Mouse (Mus musculus): ENCODE data around the gene Mkln1. TPM values are rescaled to one million over a fixed set of nuclear protein-coding genes. Genes with fewer than 3 reads are reported as not detected.

Gene Mkln1
- polyA plus RNA-seq, 1 experiment: 40.7 TPM

- Histone ChIP-seq H3K4me3 (ENCODE audit: control insufficient read depth, low read depth, low read length) (no peak overlapping the region), H3K36me3 (ENCODE audit: control insufficient read depth, insufficient read depth, low read length) (no peaks in the 10 kb centered on the region), H3K27me3 (ENCODE audit: control insufficient read depth, insufficient read depth, low read length) (no peaks in the 10 kb centered on the region), H3K27ac (ENCODE audit: control insufficient read depth, insufficient read depth, low read depth, low read length) (0 out of 2 replicates have a peak overlapping the region, but pooled peaks have one; percentile 28), H3K4me1 (ENCODE audit: control insufficient read depth, insufficient read depth, low read length) (peaks cover 5% of the 10 kb centered on the region; the same call in 1 of the 2 replicates)
- no peak for TF ChIP-seq POLR2A (IDR thresholded peaks at IDR 0.05; ENCODE audit: control insufficient read depth, low read depth, low read length)
- no peak; the same call in 1 of the 2 replicates for TF ChIP-seq CTCF (IDR thresholded peaks at IDR 0.05; ENCODE audit: control insufficient read depth, insufficient read depth, insufficient replicate concordance, low read depth, low read length)
These were observed 28.7 kb upstream of the Mkln1 start for GRCm38 (mm10) chr6:31369875-31370274.

DNA sequence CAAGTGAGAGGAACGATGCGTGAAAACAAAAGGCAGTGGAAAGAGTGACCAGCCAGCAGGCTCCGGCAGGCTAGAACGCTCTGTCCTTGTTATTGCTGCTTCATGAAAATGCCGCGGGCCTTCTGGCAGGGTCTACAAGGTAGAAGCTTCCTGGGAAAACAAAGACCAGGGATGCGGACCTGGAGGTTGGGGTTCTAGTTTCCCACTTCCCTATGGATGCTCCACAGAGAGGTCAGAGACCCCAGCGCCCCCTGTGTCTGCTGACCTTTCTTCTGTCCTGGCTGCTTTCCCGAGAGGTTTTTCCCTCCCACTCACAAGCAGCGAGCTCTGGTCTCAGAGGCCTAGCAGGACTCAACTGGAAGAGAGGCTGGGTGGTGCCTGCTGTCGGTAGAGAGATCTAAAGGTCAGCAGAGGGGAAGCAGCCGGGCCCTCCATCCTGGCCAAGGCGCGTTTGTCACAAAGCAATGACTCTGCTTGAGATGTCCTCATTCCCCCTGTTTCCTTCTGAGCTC lies 27.9 kb upstream of the Mkln1 start:
- peaks cover 5% of the 10 kb centered on the region; the same call in 1 of the 2 replicates for H3K4me1 ChIP-seq (ENCODE audit: control insufficient read depth, insufficient read depth, low read length)
- no peaks in the 10 kb centered on the region for H3K36me3 ChIP-seq (ENCODE audit: control insufficient read depth, insufficient read depth, low read length)
- TF ChIP-seq CTCF (IDR thresholded peaks at IDR 0.05; ENCODE audit: control insufficient read depth, insufficient read depth, insufficient replicate concordance, low read depth, low read length) (no peak), POLR2A (IDR thresholded peaks at IDR 0.05; ENCODE audit: control insufficient read depth, low read depth, low read length) (no peak)
- no peak overlapping the region for H3K4me3 ChIP-seq (ENCODE audit: control insufficient read depth, low read depth, low read length)
- H3K27me3 ChIP-seq (ENCODE audit: control insufficient read depth, insufficient read depth, low read length): no peaks in the 10 kb centered on the region
- peak overlapping the region; percentile 18; the same call in 1 of the 2 replicates for H3K27ac ChIP-seq (ENCODE audit: control insufficient read depth, insufficient read depth, low read depth, low read length)

DNA sequence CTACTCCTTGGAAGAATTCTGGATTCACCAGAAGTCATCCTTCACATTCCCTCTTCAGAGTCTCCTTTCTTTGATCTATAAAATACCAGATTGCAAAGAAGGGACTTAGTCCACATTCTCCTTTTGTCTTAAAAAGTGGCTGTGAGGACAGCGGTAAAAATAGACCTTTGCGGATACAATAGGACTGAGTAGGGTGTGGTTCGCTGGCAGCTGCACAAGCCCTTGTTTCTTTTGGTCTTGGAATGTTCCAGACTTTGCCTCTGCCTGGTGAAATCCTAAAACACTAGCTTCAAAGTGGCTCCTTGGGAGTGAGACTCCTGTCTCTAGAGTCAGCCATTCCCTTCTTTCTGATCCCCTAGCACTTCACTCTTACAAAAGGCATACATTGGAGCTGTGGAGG lies 27.4 kb upstream of the Mkln1 start:
- Histone ChIP-seq H3K4me1 (ENCODE audit: control insufficient read depth, insufficient read depth, low read length) (peaks cover 5% of the 10 kb centered on the region; the same call in 1 of the 2 replicates), H3K36me3 (ENCODE audit: control insufficient read depth, insufficient read depth, low read length) (no peaks in the 10 kb centered on the region), H3K4me3 (ENCODE audit: control insufficient read depth, low read depth, low read length) (no peak overlapping the region), H3K27me3 (ENCODE audit: control insufficient read depth, insufficient read depth, low read length) (no peaks in the 10 kb centered on the region), H3K27ac (ENCODE audit: control insufficient read depth, insufficient read depth, low read depth, low read length) (no peak overlapping the region; the same call in 1 of the 2 replicates)
- TF ChIP-seq CTCF (IDR thresholded peaks at IDR 0.05; ENCODE audit: control insufficient read depth, insufficient read depth, insufficient replicate concordance, low read depth, low read length) (no peak), POLR2A (IDR thresholded peaks at IDR 0.05; ENCODE audit: control insufficient read depth, low read depth, low read length) (no peak)

DNA sequence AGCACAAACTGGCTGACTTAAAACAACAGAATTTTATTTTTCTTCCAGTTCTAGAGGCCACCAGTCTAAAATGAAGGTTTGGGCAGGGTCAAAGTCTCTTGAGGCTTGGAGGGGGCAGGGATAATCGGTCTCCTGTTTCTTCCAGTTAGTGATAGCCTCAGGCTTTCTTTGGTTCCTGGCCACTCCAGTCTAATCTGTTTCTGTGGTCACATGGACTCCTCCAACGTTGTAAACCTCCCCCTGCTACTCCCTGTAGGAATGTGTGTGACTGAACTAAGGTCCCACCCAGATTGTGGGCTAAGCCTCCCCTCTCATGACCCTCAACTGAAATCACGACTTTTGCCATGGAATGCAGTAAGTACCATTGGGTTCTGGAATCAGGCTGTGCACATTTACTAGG lies 25.9 kb upstream of the Mkln1 start:
- Histone ChIP-seq H3K4me1 (ENCODE audit: control insufficient read depth, insufficient read depth, low read length) (peaks cover 5% of the 10 kb centered on the region; the same call in 1 of the 2 replicates), H3K27ac (ENCODE audit: control insufficient read depth, insufficient read depth, low read depth, low read length) (no peak overlapping the region), H3K27me3 (ENCODE audit: control insufficient read depth, insufficient read depth, low read length) (no peaks in the 10 kb centered on the region), H3K4me3 (ENCODE audit: control insufficient read depth, low read depth, low read length) (no peak overlapping the region), H3K36me3 (ENCODE audit: control insufficient read depth, insufficient read depth, low read length) (no peaks in the 10 kb centered on the region)
- TF ChIP-seq POLR2A (IDR thresholded peaks at IDR 0.05; ENCODE audit: control insufficient read depth, low read depth, low read length) (no peak), CTCF (IDR thresholded peaks at IDR 0.05; ENCODE audit: control insufficient read depth, insufficient read depth, insufficient replicate concordance, low read depth, low read length) (no peak)

DNA sequence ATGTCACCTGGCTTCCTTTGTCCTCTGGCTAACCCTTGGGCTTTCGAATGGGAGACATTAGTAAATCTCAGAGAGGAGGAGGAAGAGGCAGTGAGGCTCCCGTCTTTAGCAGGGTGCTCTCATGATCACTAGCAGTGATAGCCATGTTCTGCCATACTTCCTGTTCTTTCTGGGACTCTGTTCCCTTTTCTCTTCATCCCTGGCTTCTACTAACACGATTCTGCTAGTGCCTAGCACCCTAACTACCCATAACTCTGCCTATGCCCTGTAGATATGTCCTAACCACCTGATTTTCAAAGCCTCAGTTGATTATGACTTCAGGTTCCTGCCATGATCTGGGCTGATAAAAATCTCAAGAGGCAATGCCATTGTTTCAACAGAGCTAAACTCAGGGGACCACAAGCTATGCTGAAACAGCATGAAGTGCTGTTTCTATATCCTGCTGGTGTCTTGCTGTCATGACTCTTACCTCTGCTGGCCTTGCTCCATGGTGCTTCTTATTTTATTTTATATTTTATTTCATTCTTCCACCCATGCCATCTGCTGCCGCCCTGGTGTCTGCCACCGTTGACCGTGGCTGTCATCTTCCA lies 25.4 kb upstream of the Mkln1 start:
- no peaks in the 10 kb centered on the region for H3K27me3 ChIP-seq (ENCODE audit: control insufficient read depth, insufficient read depth, low read length)
- H3K36me3 ChIP-seq (ENCODE audit: control insufficient read depth, insufficient read depth, low read length): no peaks in the 10 kb centered on the region
- H3K4me3 ChIP-seq (ENCODE audit: control insufficient read depth, low read depth, low read length): no peak overlapping the region
- H3K27ac ChIP-seq (ENCODE audit: control insufficient read depth, insufficient read depth, low read depth, low read length): no peak overlapping the region
- TF ChIP-seq POLR2A (IDR thresholded peaks at IDR 0.05; ENCODE audit: control insufficient read depth, low read depth, low read length) (no peak), CTCF (IDR thresholded peaks at IDR 0.05; ENCODE audit: control insufficient read depth, insufficient read depth, insufficient replicate concordance, low read depth, low read length) (no peak)
- peaks cover 5% of the 10 kb centered on the region; the same call in 1 of the 2 replicates for H3K4me1 ChIP-seq (ENCODE audit: control insufficient read depth, insufficient read depth, low read length)

DNA sequence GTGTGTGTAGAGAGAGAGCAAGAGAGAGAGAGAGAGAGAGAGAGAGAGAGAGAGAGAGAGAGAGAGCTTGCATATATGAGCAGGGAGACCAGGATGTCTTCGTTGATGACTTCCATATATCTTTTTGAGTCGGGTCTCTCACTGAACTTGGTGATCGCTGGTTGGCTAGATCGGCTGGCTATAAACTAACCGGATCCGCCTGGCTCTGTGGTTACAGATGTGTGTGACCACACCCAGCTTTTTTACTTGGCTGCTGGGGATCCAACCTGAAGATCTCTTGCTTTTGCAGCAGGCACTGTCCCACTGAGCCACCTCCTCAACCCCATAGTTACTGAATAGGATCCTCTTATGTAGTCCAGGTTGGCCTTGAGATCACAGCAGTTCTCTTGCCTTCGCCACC lies 15.5 kb upstream of the Mkln1 start:
- Histone ChIP-seq H3K27ac (ENCODE audit: control insufficient read depth, insufficient read depth, low read depth, low read length) (no peak overlapping the region), H3K4me3 (ENCODE audit: control insufficient read depth, low read depth, low read length) (no peak overlapping the region), H3K4me1 (ENCODE audit: control insufficient read depth, insufficient read depth, low read length) (no peaks in the 10 kb centered on the region), H3K27me3 (ENCODE audit: control insufficient read depth, insufficient read depth, low read length) (no peaks in the 10 kb centered on the region), H3K36me3 (ENCODE audit: control insufficient read depth, insufficient read depth, low read length) (no peaks in the 10 kb centered on the region)
- TF ChIP-seq POLR2A (IDR thresholded peaks at IDR 0.05; ENCODE audit: control insufficient read depth, low read depth, low read length): no peak
- no peak for TF ChIP-seq CTCF (IDR thresholded peaks at IDR 0.05; ENCODE audit: control insufficient read depth, insufficient read depth, insufficient replicate concordance, low read depth, low read length)

GRCm38 (mm10) chr6:31384794-31385193 lies 13.7 kb upstream of the Mkln1 start:
- no peak for TF ChIP-seq CTCF (IDR thresholded peaks at IDR 0.05; ENCODE audit: control insufficient read depth, insufficient read depth, insufficient replicate concordance, low read depth, low read length)
- TF ChIP-seq POLR2A (IDR thresholded peaks at IDR 0.05; ENCODE audit: control insufficient read depth, low read depth, low read length): no peak
- Histone ChIP-seq H3K27ac (ENCODE audit: control insufficient read depth, insufficient read depth, low read depth, low read length) (no peak overlapping the region), H3K4me1 (ENCODE audit: control insufficient read depth, insufficient read depth, low read length) (no peaks in the 10 kb centered on the region), H3K27me3 (ENCODE audit: control insufficient read depth, insufficient read depth, low read length) (no peaks in the 10 kb centered on the region), H3K36me3 (ENCODE audit: control insufficient read depth, insufficient read depth, low read length) (no peaks in the 10 kb centered on the region), H3K4me3 (ENCODE audit: control insufficient read depth, low read depth, low read length) (no peak overlapping the region)

Measured in testis, adult 2 months (tissue).